Mouse (Mus musculus) midbrain, embryonic 16.5 days (tissue): ENCODE results near the gene Tmem151a. TPM values are rescaled to one million over a fixed set of nuclear protein-coding genes. Genes with fewer than 3 reads are reported as not detected.
"Not testable (repeated sequence)": the region's sequence is repeated elsewhere in the genome, so short reads cannot be mapped to it uniquely, and the experiment has no call there.

Source experiments
- ATAC-seq: fragments of 200-750 bp; cut with Nextera tagmentation; 2 replicates; pipeline ENCODE4 v1.8.0; 2017; ENCODE audit warnings: moderate TSS enrichment
- H3K27ac ChIP-seq: fragments of 300-500 bp; sonication (generic); 2 replicates; pipeline ENCODE4 v1.5.1; 2014; ENCODE audit warnings: mild to moderate bottlenecking, low read length, mixed read lengths
- H3K27me3 ChIP-seq: fragments of 300-500 bp; sonication (generic); 2 replicates; pipeline ENCODE4 v1.6.1; 2014; ENCODE audit warnings: low read depth, low read length, mixed read lengths; ENCODE audit not compliant: control insufficient read depth, insufficient read depth
- H3K36me3 ChIP-seq: fragments of 300-500 bp; sonication (generic); 2 replicates; pipeline ENCODE4 v1.6.1; 2014; ENCODE audit warnings: mild to moderate bottlenecking, low read length, moderate library complexity, mixed read lengths; ENCODE audit not compliant: control insufficient read depth, insufficient read depth
- H3K4me1 ChIP-seq: fragments of 300-500 bp; sonication (generic); 2 replicates; pipeline ENCODE4 v1.6.1; 2014; ENCODE audit warnings: mild to moderate bottlenecking, low read length, mixed read lengths; ENCODE audit not compliant: control insufficient read depth, insufficient read depth
- H3K4me2 ChIP-seq: fragments of 300-500 bp; sonication (generic); 2 replicates; pipeline ENCODE4 v1.6.1; 2014; ENCODE audit warnings: mild to moderate bottlenecking, low read length, mixed read lengths
- H3K4me3 ChIP-seq: fragments of 300-500 bp; sonication (generic); 2 replicates; pipeline ENCODE4 v1.5.1; 2014; ENCODE audit warnings: low read depth, mild to moderate bottlenecking, low read length, moderate library complexity, mixed read lengths
- H3K9ac ChIP-seq: fragments of 300-500 bp; sonication (generic); 2 replicates; pipeline ENCODE4 v1.6.1; 2014; ENCODE audit warnings: low read depth, low read length, mixed read lengths
- H3K9me3 ChIP-seq: fragments of 300-500 bp; sonication (generic); replicated peaks from 2 replicates; pipeline ENCODE4 v1.6.1; 2014; ENCODE audit warnings: mild to moderate bottlenecking, low read length, mixed read lengths; ENCODE audit not compliant: control insufficient read depth, poor library complexity, severe bottlenecking
- WGBS: fragments of 180-500 bp; shearing (Covaris S2); extraction: QIAGEN DNeasy Blood & Tissue Kit; methylation state at CpG from one replicate; pipeline ENCODE4 v1.1.7; 2014; 5-methylcytosine and 5-hydroxymethylcytosine counted together
- polyA plus RNA-seq: library from polyadenylated mRNA; unstranded; fragments of >200 nt; fragmentation: Nextera tagmentation; extraction: Ambion mirVana; gene quantifications from 2 replicates; pipeline ENCODE4 v1.2.1, GENCODE M21; 2015

Gene Tmem151a
- polyA plus RNA-seq, 1 experiment from 2014 or later = 31.9 TPM

- not testable (repeated sequence) for H3K4me2 ChIP-seq, H3K9me3 ChIP-seq, H3K36me3 ChIP-seq, H3K27ac ChIP-seq, H3K9ac ChIP-seq, ATAC-seq, H3K4me3 ChIP-seq
- 53% methylated on average over 4 of the region's 4 CpGs for WGBS
- H3K4me1 ChIP-seq = peaks cover 19% of the 10 kb centered on the region
- peaks cover 29% of the 10 kb centered on the region for H3K27me3 ChIP-seq
These were observed 1.2 kb upstream of the Tmem151a start for GRCm38 (mm10) chr19:5086533-5086932.

GRCm38 (mm10) chr19:5084834-5085144 is 542 bp downstream of the Tmem151a start:
- Histone ChIP-seq H3K27ac (peak overlapping the region; percentile 32), H3K36me3 (peaks cover 5% of the 10 kb centered on the region; the same call in 1 of the 2 replicates), H3K9ac (peak overlapping the region; percentile 87), H3K4me2 (peak overlapping the region; percentile 78), H3K4me1 (peaks cover 19% of the 10 kb centered on the region), H3K9me3 (no peaks in the 10 kb centered on the region), H3K4me3 (peak overlapping the region; percentile 70), H3K27me3 (peaks cover 47% of the 10 kb centered on the region)
- WGBS = 7% methylated on average over 15 of the region's 15 CpGs
- no peak for ATAC-seq

GRCm38 (mm10) chr19:5083961-5084833 is 1.1 kb downstream of the Tmem151a start:
- peaks cover 5% of the 10 kb centered on the region; the same call in 1 of the 2 replicates for H3K36me3 ChIP-seq
- peaks cover 14% of the 10 kb centered on the region for H3K4me1 ChIP-seq
- peak overlapping the region; percentile 78 for H3K4me2 ChIP-seq
- no peaks in the 10 kb centered on the region for H3K9me3 ChIP-seq
- peak overlapping the region; percentile 70 for H3K4me3 ChIP-seq
- H3K9ac ChIP-seq = peak overlapping the region; percentile 87
- no peak for ATAC-seq
- peaks cover 47% of the 10 kb centered on the region for H3K27me3 ChIP-seq
- WGBS = 72% methylated on average over 3 of the region's 3 CpGs
- H3K27ac ChIP-seq = peak overlapping the region; percentile 32; the same call in 1 of the 2 replicates

GRCm38 (mm10) chr19:5082596-5082995 is 2.7 kb downstream of the Tmem151a start:
- H3K4me1 ChIP-seq = peaks cover 8% of the 10 kb centered on the region; the same call in 1 of the 2 replicates
- H3K4me2 ChIP-seq = no peak overlapping the region
- 71% methylated on average over 24 of the region's 24 CpGs for WGBS
- peaks cover 5% of the 10 kb centered on the region; the same call in 1 of the 2 replicates for H3K36me3 ChIP-seq
- H3K27me3 ChIP-seq = peaks cover 47% of the 10 kb centered on the region
- no peak overlapping the region for H3K4me3 ChIP-seq
- no peak for ATAC-seq
- no peak overlapping the region for H3K27ac ChIP-seq
- no peaks in the 10 kb centered on the region for H3K9me3 ChIP-seq
- no peak overlapping the region for H3K9ac ChIP-seq

GRCm38 (mm10) chr19:5082005-5082404 is 3.3 kb downstream of the Tmem151a start:
- Histone ChIP-seq H3K4me1 (peaks cover 3% of the 10 kb centered on the region; the same call in 1 of the 2 replicates), H3K4me2 (no peak overlapping the region), H3K27ac (no peak overlapping the region), H3K4me3 (no peak overlapping the region), H3K27me3 (peaks cover 47% of the 10 kb centered on the region), H3K9ac (no peak overlapping the region), H3K36me3 (peaks cover 5% of the 10 kb centered on the region; the same call in 1 of the 2 replicates), H3K9me3 (no peaks in the 10 kb centered on the region)
- 68% methylated on average over 18 of the region's 18 CpGs for WGBS
- no peak for ATAC-seq

- 96% methylated on average over 1 of the region's 1 CpGs for WGBS
- no peak for ATAC-seq
These were observed 6.1 kb downstream of the Tmem151a start for GRCm38 (mm10) chr19:5079279-5079678.

GRCm38 (mm10) chr19:5073518-5073917 is 11.8 kb downstream of the Tmem151a start:
- Histone ChIP-seq H3K27me3 (peaks cover 25% of the 10 kb centered on the region), H3K9me3 (no peaks in the 10 kb centered on the region), H3K4me1 (peaks cover 8% of the 10 kb centered on the region), H3K27ac (no peak overlapping the region), H3K4me3 (no peak overlapping the region), H3K36me3 (no peaks in the 10 kb centered on the region), H3K4me2 (no peak overlapping the region), H3K9ac (no peak overlapping the region)
- WGBS = 44% methylated on average over 5 of the region's 5 CpGs
- no peak for ATAC-seq

More at GRCm38 (mm10) chr19:5079279-5079678, 6.1 kb downstream of the Tmem151a start:
- Histone ChIP-seq H3K9me3 (no peaks in the 10 kb centered on the region), H3K9ac (no peak overlapping the region), H3K27me3 (peaks cover 44% of the 10 kb centered on the region), H3K4me1 (no peaks in the 10 kb centered on the region), H3K4me2 (no peak overlapping the region), H3K4me3 (no peak overlapping the region), H3K27ac (no peak overlapping the region), H3K36me3 (peaks cover 5% of the 10 kb centered on the region; the same call in 1 of the 2 replicates)

GRCm38 (mm10) chr19:5073028-5073427 is 12.3 kb downstream of the Tmem151a start:
- Histone ChIP-seq H3K27ac (no peak overlapping the region), H3K9ac (peak overlapping the region; percentile 34; the same call in 1 of the 2 replicates), H3K9me3 (no peaks in the 10 kb centered on the region), H3K4me1 (peaks cover 12% of the 10 kb centered on the region), H3K27me3 (peaks cover 27% of the 10 kb centered on the region), H3K4me2 (peak overlapping the region; percentile 79), H3K36me3 (no peaks in the 10 kb centered on the region), H3K4me3 (peak overlapping the region; percentile 45; the same call in 1 of the 2 replicates)
- no peak for ATAC-seq
- under 1% methylated on average over 15 of the region's 15 CpGs for WGBS

GRCm38 (mm10) chr19:5072389-5073019 is 12.8 kb downstream of the Tmem151a start:
- H3K4me3 ChIP-seq = peak overlapping the region; percentile 45
- peaks cover 16% of the 10 kb centered on the region for H3K4me1 ChIP-seq
- peak overlapping the region; percentile 53 for H3K9ac ChIP-seq
- no peaks in the 10 kb centered on the region for H3K36me3 ChIP-seq
- ATAC-seq = peak; percentile 9; the same call in 1 of the 2 replicates
- WGBS = 3% methylated on average over 20 of the region's 20 CpGs
- H3K27me3 ChIP-seq = peaks cover 27% of the 10 kb centered on the region
- H3K27ac ChIP-seq = no peak overlapping the region
- no peaks in the 10 kb centered on the region for H3K9me3 ChIP-seq
- H3K4me2 ChIP-seq = peak overlapping the region; percentile 79
